Mouse (Mus musculus) thymus, adult 2 months (tissue): Measurements from ENCODE around the gene Mtmr3. TPM values are rescaled to one million over a fixed set of nuclear protein-coding genes. Genes with fewer than 3 reads are reported as not detected.

Source experiments
- DNase-seq: peaks from one replicate; pipeline ENCODE4 v3.0.0; 2021
- H3K27ac ChIP-seq: fragments of 200-500 bp; 2 replicates; pipeline ENCODE4 v1.5.1; 2012; ENCODE audit warnings: low read length, control low read depth; ENCODE audit not compliant: control insufficient read depth, insufficient read depth
- H3K27me3 ChIP-seq: fragments of 200-500 bp; 2 replicates; pipeline ENCODE4 v1.6.1; 2012; ENCODE audit warnings: mild to moderate bottlenecking, low read length, moderate library complexity, mixed read lengths; ENCODE audit not compliant: control insufficient read depth, insufficient read depth
- H3K36me3 ChIP-seq: fragments of 200-500 bp; 2 replicates; pipeline ENCODE4 v1.6.1; 2012; ENCODE audit warnings: mild to moderate bottlenecking, low read length, moderate library complexity; ENCODE audit not compliant: control insufficient read depth, insufficient read depth
- H3K4me1 ChIP-seq: fragments of 200-500 bp; replicated peaks from 2 replicates; pipeline ENCODE4 v1.6.1; 2012; ENCODE audit warnings: low read length; ENCODE audit not compliant: control insufficient read depth, insufficient read depth
- H3K4me3 ChIP-seq: fragments of 200-500 bp; 2 replicates; pipeline ENCODE4 v1.5.1; 2012; ENCODE audit warnings: mild to moderate bottlenecking, low read length, control low read depth, moderate library complexity; ENCODE audit not compliant: control insufficient read depth, insufficient read depth
- CTCF ChIP-seq: fragments of 200-500 bp; IDR thresholded peaks from 2 replicates; pipeline ENCODE4 v1.5.1; 2012; ENCODE audit warnings: mild to moderate bottlenecking, control low read depth, low read length, moderate library complexity, borderline replicate concordance; ENCODE audit not compliant: control insufficient read depth, poor library complexity, insufficient read depth; ENCODE audit errors: extremely low read depth
- POLR2A ChIP-seq: fragments of 200-500 bp; IDR thresholded peaks from 2 replicates; pipeline ENCODE4 v1.6.1; 2012; ENCODE audit warnings: mild to moderate bottlenecking, low read length, control low read depth, moderate library complexity; ENCODE audit not compliant: control insufficient read depth, poor library complexity, insufficient read depth; ENCODE audit errors: extremely low read depth
- WGBS: fragments of 180-500 bp; shearing (Covaris S2); methylation state at CpG from one replicate; pipeline ENCODE4 v1.1.7; 2018; 5-methylcytosine and 5-hydroxymethylcytosine counted together
- polyA plus RNA-seq: library from polyadenylated mRNA; depleted of rRNA; stranded (reverse); fragments of >200 nt; gene quantifications from 2 replicates; pipeline ENCODE4 v1.2.3, GENCODE M21; 2012

Gene Mtmr3
- polyA plus RNA-seq, 1 experiment = 55.9 TPM

GRCm38 (mm10) chr11:4634395-4634794, 39.7 kb upstream of the Mtmr3 start:
- Histone ChIP-seq H3K4me1 (peaks cover 5% of the 10 kb centered on the region; the same call in 1 of the 2 replicates), H3K27ac (no peak overlapping the region), H3K27me3 (no peaks in the 10 kb centered on the region), H3K36me3 (no peaks in the 10 kb centered on the region), H3K4me3 (no peak overlapping the region)
- DNase-seq = no peak
- TF ChIP-seq POLR2A = no peak
- no peak for TF ChIP-seq CTCF
- 79% methylated on average over 5 of the region's 5 CpGs for WGBS

GRCm38 (mm10) chr11:4633420-4633819, 38.8 kb upstream of the Mtmr3 start:
- Histone ChIP-seq H3K27me3 (no peaks in the 10 kb centered on the region), H3K27ac (no peak overlapping the region), H3K4me1 (no peaks in the 10 kb centered on the region), H3K4me3 (no peak overlapping the region), H3K36me3 (no peaks in the 10 kb centered on the region)
- no peak for TF ChIP-seq CTCF
- TF ChIP-seq POLR2A = no peak
- WGBS = 88% methylated on average over 2 of the region's 2 CpGs
- no peak for DNase-seq

- no peak for DNase-seq
- TF ChIP-seq CTCF (no peak), POLR2A (no peak)
- H3K4me1 ChIP-seq = no peaks in the 10 kb centered on the region
- 88% methylated on average over 8 of the region's 8 CpGs for WGBS
- H3K4me3 ChIP-seq = no peak overlapping the region
- no peaks in the 10 kb centered on the region for H3K27me3 ChIP-seq
- H3K36me3 ChIP-seq = no peaks in the 10 kb centered on the region
- no peak overlapping the region for H3K27ac ChIP-seq
Measured at GRCm38 (mm10) chr11:4629861-4630280, 35.2 kb upstream of the Mtmr3 start.

- Histone ChIP-seq H3K4me3 (no peak overlapping the region), H3K27ac (no peak overlapping the region), H3K27me3 (no peaks in the 10 kb centered on the region), H3K36me3 (no peaks in the 10 kb centered on the region), H3K4me1 (no peaks in the 10 kb centered on the region)
- DNase-seq = no peak
- TF ChIP-seq POLR2A (no peak), CTCF (no peak)
- 96% methylated on average over 7 of the region's 7 CpGs for WGBS
Measured at GRCm38 (mm10) chr11:4627636-4628035, 33.0 kb upstream of the Mtmr3 start.

- no peak for DNase-seq
- 96% methylated on average over 7 of the region's 7 CpGs for WGBS
- H3K36me3 ChIP-seq = no peaks in the 10 kb centered on the region
- H3K4me1 ChIP-seq = no peaks in the 10 kb centered on the region
- TF ChIP-seq POLR2A = no peak
- TF ChIP-seq CTCF = no peak
- no peak overlapping the region for H3K4me3 ChIP-seq
- H3K27me3 ChIP-seq = no peaks in the 10 kb centered on the region
- no peak overlapping the region for H3K27ac ChIP-seq
Measured at GRCm38 (mm10) chr11:4625931-4626330, 31.3 kb upstream of the Mtmr3 start.

- Histone ChIP-seq H3K4me3 (no peak overlapping the region), H3K27me3 (no peaks in the 10 kb centered on the region), H3K4me1 (no peaks in the 10 kb centered on the region), H3K36me3 (no peaks in the 10 kb centered on the region), H3K27ac (no peak overlapping the region)
- WGBS = 92% methylated on average over 5 of the region's 5 CpGs
- TF ChIP-seq CTCF (no peak), POLR2A (no peak)
- DNase-seq = no peak
Measured at GRCm38 (mm10) chr11:4622997-4623396, 28.3 kb upstream of the Mtmr3 start.

- WGBS = 97% methylated on average over 7 of the region's 7 CpGs
- no peaks in the 10 kb centered on the region for H3K27me3 ChIP-seq
Measured at GRCm38 (mm10) chr11:4622442-4622986, 27.9 kb upstream of the Mtmr3 start.

More at GRCm38 (mm10) chr11:4622442-4622986, 27.9 kb upstream of the Mtmr3 start:
- Histone ChIP-seq H3K4me3 (no peak overlapping the region), H3K4me1 (no peaks in the 10 kb centered on the region), H3K36me3 (no peaks in the 10 kb centered on the region), H3K27ac (no peak overlapping the region)
- TF ChIP-seq POLR2A = no peak
- TF ChIP-seq CTCF = no peak
- DNase-seq = no peak
